Mouse (Mus musculus) bone marrow macrophage, adult 2 months (primary cell): ENCODE measurements around the gene Tmco3.

ENCODE experiments used
- CTCF ChIP-seq: IDR thresholded peaks from 2 replicates; pipeline ENCODE4 v1.5.1; 2012; ENCODE audit warnings: low read depth, mild to moderate bottlenecking, low read length, moderate library complexity
- POLR2A ChIP-seq: IDR thresholded peaks from 2 replicates; pipeline ENCODE4 v1.6.1; 2012; ENCODE audit warnings: mild to moderate bottlenecking, low read depth, low read length, borderline replicate concordance

DNA sequence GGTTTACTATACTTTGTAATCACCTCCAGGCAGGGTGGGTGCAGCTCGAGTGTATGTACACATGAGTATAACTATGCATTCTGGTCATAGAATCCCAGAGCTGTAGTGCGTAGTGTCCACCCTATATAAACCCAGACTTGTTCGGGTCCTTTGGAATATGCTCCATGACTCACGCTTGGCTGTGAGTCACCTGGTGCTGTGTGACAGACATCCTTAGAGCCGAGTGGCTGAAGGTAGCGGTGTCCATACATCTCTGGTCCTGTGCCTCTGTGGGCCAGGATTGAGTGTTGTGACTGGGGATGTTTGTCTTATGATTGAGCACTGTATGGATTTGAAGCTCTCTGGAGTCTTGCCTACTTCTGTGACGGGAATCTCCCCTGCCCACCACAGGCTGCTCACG, 64.6 kb downstream of the Tmco3 start:
- TF ChIP-seq POLR2A (no peak), CTCF (no peak)
